30 mouse cellular contexts compared by ENCODE assay signal in genomic region chr19:29278944-29279587, GRCm38 (mm10). TPM values are rescaled to one million over a fixed set of nuclear protein-coding genes. Genes with fewer than 3 reads are reported as not detected.
"Had no signal": no experiment of that assay in that cellular context is flagged by ENCODE, and none has a peak within 500 bp of the region (broad histone marks: within the 10 kb centered on the region; RNA-seq: fewer than 3 reads in every experiment).

No protein-coding gene starts in this region.

- H3K9me3 ChIP-seq: heart, embryonic 10.5 days; heart, embryonic 12.5 days; hindbrain, embryonic 10.5 days; hindbrain, embryonic 12.5 days; limb, embryonic 10.5 days; limb, embryonic 12.5 days; liver, embryonic 13.5 days; liver, embryonic 15.5 days had no signal

- H3K4me3 ChIP-seq: heart, adult 2 months; heart, embryonic 10.5 days; heart, embryonic 12.5 days; hindbrain, embryonic 10.5 days; hindbrain, embryonic 12.5 days; layer of hippocampus, adult 2 months; left cerebral cortex, adult 2 months; limb, embryonic 10.5 days; limb, embryonic 12.5 days; liver, embryonic 13.5 days; liver, embryonic 15.5 days had no signal

- H3K9ac ChIP-seq: heart, embryonic 12.5 days; hindbrain, embryonic 12.5 days; hindbrain, embryonic 14.5 days; limb, embryonic 12.5 days; liver, embryonic 13.5 days; liver, embryonic 15.5 days; liver, postnatal 0 days had no signal

- ATAC-seq: hindbrain, embryonic 16.5 days; liver, postnatal 0 days had no signal

- H3K4me1 ChIP-seq: heart, embryonic 10.5 days; heart, embryonic 12.5 days; hindbrain, embryonic 10.5 days; hindbrain, embryonic 12.5 days; limb, embryonic 10.5 days; limb, embryonic 12.5 days; liver, embryonic 13.5 days; liver, embryonic 15.5 days had no signal

- H3K27me3 ChIP-seq: heart, embryonic 12.5 days; hindbrain, embryonic 12.5 days; limb, embryonic 12.5 days; liver, embryonic 13.5 days; liver, embryonic 15.5 days had no signal

- H3K27ac ChIP-seq: heart, adult 2 months; heart, embryonic 10.5 days; hindbrain, embryonic 10.5 days; hindbrain, embryonic 12.5 days; hindbrain, embryonic 14.5 days; layer of hippocampus, adult 2 months; left cerebral cortex, adult 2 months; limb, embryonic 10.5 days; limb, embryonic 12.5 days; liver, embryonic 13.5 days; liver, embryonic 15.5 days had no signal

- DNase-seq: gastrocnemius, postnatal 14 days; heart, adult 2 months; heart, postnatal 10 days; heart, postnatal 4 days; kidney, adult 18-20 months; kidney, adult 8-10 months; kidney, postnatal 10 days; kidney, postnatal 25 days; kidney, postnatal 4 days; liver; liver, embryonic 13.5 days; liver, postnatal 0 days had no signal

- H3K4me2 ChIP-seq: heart, embryonic 12.5 days; hindbrain, embryonic 12.5 days; hindbrain, embryonic 14.5 days; limb, embryonic 12.5 days; liver, embryonic 13.5 days; liver, embryonic 15.5 days had no signal

RNA-seq across cellular contexts. Expression of gene Insl6, which starts 46.1 kb away (rescaled TPM):
- total RNA-seq: gastrocnemius, adult 18-20 months; gastrocnemius, adult 8-10 months; left cerebral cortex, postnatal 14 days had no signal

RNA-seq across cellular contexts. Expression of gene Rln1, which starts 55.4 kb away (rescaled TPM):
- total RNA-seq: gastrocnemius, adult 18-20 months; gastrocnemius, adult 8-10 months; gastrocnemius, postnatal 14 days; granulocyte monocyte progenitor cell, adult 5-6 weeks; heart, adult 2 months; heart, postnatal 10 days; heart, postnatal 25 days had no signal
- polyA plus RNA-seq: heart, adult 2 months; heart, embryonic 16.5 days; kidney, embryonic 14.5 days; liver, embryonic 13.5 days; liver, embryonic 15.5 days; liver, postnatal 0 days had no signal
